13 mouse cellular contexts compared by ENCODE assay signal in genomic region chr3:59077278-59077677, GRCm38 (mm10). TPM values are rescaled to one million over a fixed set of nuclear protein-coding genes. Genes with fewer than 3 reads are reported as not detected.
DNase-seq lines count a peak whose midpoint lies in the region; ATAC-seq and TF ChIP-seq lines count a peak whose summit lies in the region.
"Had no signal": no experiment of that assay in that cellular context is flagged by ENCODE, and none has a peak within 500 bp of the region (broad histone marks: within the 10 kb centered on the region; RNA-seq: fewer than 3 reads in every experiment).

No protein-coding gene starts in this region.

- no peaks in the 10 kb centered on the region for H3K9me3 ChIP-seq in liver, postnatal 0 days (ENCODE audit: low read length)
- H3K9me3 ChIP-seq in liver, embryonic 11.5 days (ENCODE audit: control insufficient read depth, low read length) = no peaks in the 10 kb centered on the region
- H3K9me3 ChIP-seq in MEL (replicated peaks; ENCODE audit: insufficient read depth, low read length) = no peaks in the 10 kb centered on the region
- H3K9me3 ChIP-seq in neural tube, embryonic 15.5 days (replicated peaks) = no peaks in the 10 kb centered on the region
- H3K9me3 ChIP-seq: lung, embryonic 15.5 days had no signal

- WGBS in liver, postnatal 0 days (ENCODE audit: insufficient replicate concordance) = 32% methylated on average over 4 of the region's 4 CpGs
- WGBS in liver, embryonic 11.5 days = 48% methylated on average over 4 of the region's 4 CpGs
- 63% methylated on average over 4 of the region's 4 CpGs for WGBS in neural tube, embryonic 15.5 days

- TF ChIP-seq POLR2A in MEL (IDR thresholded peaks at IDR 0.05; ENCODE audit: control insufficient read depth in 1 of 2, insufficient read depth in 1 of 2, low read depth in 1 of 2, low read length in 2 of 2, poor library complexity in 1 of 2) = no peak

- no peak for TF ChIP-seq EP300 in liver, postnatal 0 days (IDR thresholded peaks at IDR 0.05; ENCODE audit: low read depth)
- no peak for TF ChIP-seq EP300 in MEL (IDR thresholded peaks at IDR 0.05; ENCODE audit: low read depth in 1 of 2, low read length in 2 of 2)

- H3K27ac ChIP-seq in gastrocnemius, adult 2 months = no peak overlapping the region
- no peak overlapping the region for H3K27ac ChIP-seq in liver, postnatal 0 days (ENCODE audit: low read depth)
- no peak overlapping the region for H3K27ac ChIP-seq in liver, embryonic 11.5 days (ENCODE audit: low read depth, low read length)
- H3K27ac ChIP-seq in MEL (ENCODE audit: control insufficient read depth, low read depth, low read length) = no peak overlapping the region
- H3K27ac ChIP-seq in neural tube, embryonic 15.5 days (replicated peaks) = no peak overlapping the region
- H3K27ac ChIP-seq: lung, embryonic 15.5 days had no signal

- no peaks in the 10 kb centered on the region for H3K79me2 ChIP-seq in MEL (ENCODE audit: control insufficient read depth, insufficient read depth, low read length, poor library complexity)

- peak; percentile 96 for TF ChIP-seq RAD21 in MEL (IDR thresholded peaks at IDR 0.05; ENCODE audit: low read depth, low read length)

- TF ChIP-seq CTCF in gastrocnemius, adult 2 months (IDR thresholded peaks at IDR 0.05) = peak; percentile 59
- TF ChIP-seq CTCF in liver, postnatal 0 days (IDR thresholded peaks at IDR 0.05; ENCODE audit: low read depth) = peak; percentile 59
- TF ChIP-seq CTCF in MEL (IDR thresholded peaks at IDR 0.05 in 2 of 3, conservative IDR thresholded peaks at IDR 0.05 in 1 of 3; ENCODE audit: control insufficient read depth in 1 of 3, insufficient read depth in 1 of 3, low read depth in 2 of 3, low read length in 3 of 3, poor library complexity in 1 of 3, severe bottlenecking in 1 of 3) = peak; percentile 31 to 88 (median 44); a peak in 5 of 6 replicates

- no peak overlapping the region for H3K4me3 ChIP-seq in gastrocnemius, adult 2 months
- no peak overlapping the region for H3K4me3 ChIP-seq in liver, postnatal 0 days (ENCODE audit: low read depth, low read length)
- no peak overlapping the region for H3K4me3 ChIP-seq in liver, embryonic 11.5 days (ENCODE audit: low read depth, low read length)
- H3K4me3 ChIP-seq in MEL (ENCODE audit: control insufficient read depth in 1 of 2, insufficient read depth in 1 of 2, low read depth in 2 of 2, low read length in 2 of 2) = no peak overlapping the region
- H3K4me3 ChIP-seq in neural tube, embryonic 15.5 days (replicated peaks) = no peak overlapping the region
- H3K4me3 ChIP-seq: erythroblast, embryonic 14.5 days; lung, embryonic 15.5 days; myocyte had no signal

- H3K4me2 ChIP-seq in liver, postnatal 0 days (ENCODE audit: low read depth, low read length) = no peak overlapping the region
- no peak overlapping the region for H3K4me2 ChIP-seq in liver, embryonic 11.5 days
- H3K4me2 ChIP-seq in neural tube, embryonic 15.5 days = no peak overlapping the region

- peaks cover 3% of the 10 kb centered on the region for H3K4me1 ChIP-seq in liver, postnatal 0 days (ENCODE audit: insufficient read depth)
- peaks cover 7% of the 10 kb centered on the region; the same call in 1 of the 2 replicates for H3K4me1 ChIP-seq in liver, embryonic 11.5 days (replicated peaks; ENCODE audit: control insufficient read depth, insufficient read depth, low read length)
- no peaks in the 10 kb centered on the region for H3K4me1 ChIP-seq in MEL (ENCODE audit: control insufficient read depth in 1 of 2, insufficient read depth in 2 of 2, low read length in 2 of 2)
- H3K4me1 ChIP-seq in neural tube, embryonic 15.5 days = no peaks in the 10 kb centered on the region

- no peaks in the 10 kb centered on the region for H3K36me3 ChIP-seq in liver, postnatal 0 days (replicated peaks; ENCODE audit: insufficient read depth, low read length)
- H3K36me3 ChIP-seq in liver, embryonic 11.5 days (ENCODE audit: control insufficient read depth, insufficient read depth, low read length) = no peaks in the 10 kb centered on the region
- no peaks in the 10 kb centered on the region for H3K36me3 ChIP-seq in MEL (ENCODE audit: control insufficient read depth in 1 of 2, insufficient read depth in 2 of 2, low read length in 2 of 2)
- no peaks in the 10 kb centered on the region for H3K36me3 ChIP-seq in neural tube, embryonic 15.5 days
- H3K36me3 ChIP-seq: lung, embryonic 15.5 days had no signal

- intact Hi-C loops in gastrocnemius, adult 2 months (cut with DNase I) = no loop called here
- intact Hi-C loops in gastrocnemius, postnatal 36 days (cut with DNase I) = no loop called here

- no peak overlapping the region for H3K9ac ChIP-seq in liver, postnatal 0 days (replicated peaks)
- no peak overlapping the region for H3K9ac ChIP-seq in liver, embryonic 11.5 days (ENCODE audit: low read depth, low read length)
- no peak overlapping the region for H3K9ac ChIP-seq in MEL (ENCODE audit: control insufficient read depth, low read depth, low read length, poor library complexity, severe bottlenecking)
- no peak overlapping the region for H3K9ac ChIP-seq in neural tube, embryonic 15.5 days (replicated peaks)
- H3K9ac ChIP-seq: lung, embryonic 15.5 days had no signal

- no peak for ATAC-seq in liver, postnatal 0 days
- no peak for ATAC-seq in liver, embryonic 11.5 days (replicated peaks; ENCODE audit: low FRiP score)
- ATAC-seq in neural tube, embryonic 15.5 days (ENCODE audit: low FRiP score) = no peak

- no peaks in the 10 kb centered on the region for H3K27me3 ChIP-seq in liver, postnatal 0 days (ENCODE audit: insufficient read depth, low read length)
- no peaks in the 10 kb centered on the region for H3K27me3 ChIP-seq in liver, embryonic 11.5 days (replicated peaks; ENCODE audit: control insufficient read depth, insufficient read depth, low read length)
- peaks cover 5% of the 10 kb centered on the region in 2 experiments for H3K27me3 ChIP-seq in MEL (ENCODE audit: control insufficient read depth in 1 of 2, insufficient read depth in 2 of 2, low read length in 2 of 2)
- no peaks in the 10 kb centered on the region for H3K27me3 ChIP-seq in neural tube, embryonic 15.5 days (replicated peaks)
- H3K27me3 ChIP-seq: lung, embryonic 15.5 days had no signal

- no peak for DNase-seq in gastrocnemius, adult 2 months
- no peak for DNase-seq in gastrocnemius, postnatal 36 days
- DNase-seq in liver, postnatal 0 days = no peak
- DNase-seq in liver, embryonic 11.5 days (ENCODE audit: low spot score) = no peak
- peak; percentile 58 for DNase-seq in MEL (ENCODE audit: low read depth, low spot score)
- peak; percentile 39 for DNase-seq in lung, postnatal 36 days
- DNase-seq: cerebellum, adult 11 months; right cerebral cortex, postnatal 14 days had no signal

TF ChIP-seq in MEL, 35 proteins besides CTCF, POLR2A, EP300 and RAD21:
- TF ChIP-seq CHD1 (IDR thresholded peaks at IDR 0.05; ENCODE audit: low read depth, low read length) (no peak), KAT2A (conservative IDR thresholded peaks at IDR 0.05; ENCODE audit: low read depth, low read length) (no peak), SMC3 (IDR thresholded peaks at IDR 0.05; ENCODE audit: low read depth, low read length) (peak; percentile 82), HCFC1 (IDR thresholded peaks at IDR 0.05; ENCODE audit: low read depth, low read length) (no peak), MEF2A (IDR thresholded peaks at IDR 0.05; ENCODE audit: extremely low read depth, insufficient replicate concordance, low read depth, low read length, poor library complexity, severe bottlenecking) (no peak), POLR2AphosphoS5 (IDR thresholded peaks at IDR 0.05; ENCODE audit: borderline replicate concordance, low read depth, low read length) (no peak), ZC3H11A (IDR thresholded peaks at IDR 0.05; ENCODE audit: low read depth, low read length) (peak; percentile 85)

RNA-seq across cellular contexts. Expression of gene Gpr171, which starts 24.3 kb away (rescaled TPM):
- total RNA-seq in gastrocnemius, adult 2 months (2021) = not detected
- not detected for total RNA-seq in gastrocnemius, postnatal 36 days (2021)
- 2.0 and 2.1 TPM in 2 replicates for polyA plus RNA-seq in liver, postnatal 0 days (2015; fragmentation: Nextera tagmentation; extraction: Ambion mirVana)
- polyA plus RNA-seq in liver, embryonic 11.5 days (2014; fragmentation: Nextera tagmentation; extraction: Ambion mirVana) = 2.3 and 2.8 TPM in 2 replicates
- total RNA-seq in MEL (2012; rRNA removed) = not detected in 2 replicates
- polyA plus RNA-seq in MEL (2012; ENCODE audit: insufficient read depth in 1 of 2, insufficient read length in 2 of 2, low read depth in 1 of 2, low replicate concordance in 2 of 2, missing spikeins in 1 of 2) = not detected
- 1.6 and 4.4 TPM in 2 replicates for polyA plus RNA-seq in neural tube, embryonic 15.5 days (2015; fragmentation: Nextera tagmentation; extraction: Ambion mirVana)
- polyA plus RNA-seq: erythroblast, embryonic 14.5 days; myocyte; testis, adult 2 months had no signal

Comparison
In these comparisons a context has a peak if more than half of its experiments do, and no peak if none do; other contexts are left out.
1. DNase-seq: peak in MEL (single experiment) and lung, postnatal 36 days (single experiment); none in gastrocnemius, adult 2 months (single experiment), gastrocnemius, postnatal 36 days (0 of 2), liver, postnatal 0 days (single experiment) and liver, embryonic 11.5 days (single experiment).
2. Peak in every context shown above with its lines, with median percentiles within 50 percentile points of each other: CTCF ChIP-seq.